Mouse (Mus musculus) intestine, embryonic 16.5 days (tissue): ENCODE measurements around the gene Ggct. TPM values are rescaled to one million over a fixed set of nuclear protein-coding genes. Genes with fewer than 3 reads are reported as not detected.
A peak's percentile ranks its signal among the peaks of the same experiment; 100 is the strongest.

Source experiments
- ATAC-seq: fragments of 200-750 bp; cut with Nextera tagmentation; 2 replicates; pipeline ENCODE4 v1.8.0; 2017; ENCODE audit warnings: moderate TSS enrichment, moderate library complexity
- H3K27ac ChIP-seq: fragments of 300-500 bp; sonication (generic); 2 replicates; pipeline ENCODE4 v1.5.1; 2014; ENCODE audit warnings: mild to moderate bottlenecking, low read length
- H3K27me3 ChIP-seq: fragments of 300-500 bp; sonication (generic); replicated peaks from 2 replicates; pipeline ENCODE4 v1.6.1; 2014; ENCODE audit warnings: low read length, control low read depth, mixed read lengths; ENCODE audit not compliant: control insufficient read depth, insufficient read depth
- H3K36me3 ChIP-seq: fragments of 300-500 bp; sonication (generic); 2 replicates; pipeline ENCODE4 v1.6.1; 2014; ENCODE audit warnings: low read length, control low read depth; ENCODE audit not compliant: control insufficient read depth, insufficient read depth
- H3K4me1 ChIP-seq: fragments of 300-500 bp; sonication (generic); 2 replicates; pipeline ENCODE4 v1.6.1; 2014; ENCODE audit warnings: low read length, control low read depth, mixed read lengths; ENCODE audit not compliant: control insufficient read depth, insufficient read depth
- H3K4me2 ChIP-seq: fragments of 300-500 bp; sonication (generic); 2 replicates; pipeline ENCODE4 v1.6.1; 2014; ENCODE audit warnings: low read depth, low read length, control low read depth
- H3K4me3 ChIP-seq: fragments of 300-500 bp; sonication (generic); 2 replicates; pipeline ENCODE4 v1.5.1; 2014; ENCODE audit warnings: mild to moderate bottlenecking, low read length
- H3K9ac ChIP-seq: fragments of 300-500 bp; sonication (generic); 2 replicates; pipeline ENCODE4 v1.6.1; 2014; ENCODE audit warnings: low read depth, low read length
- H3K9me3 ChIP-seq: fragments of 300-500 bp; sonication (generic); 2 replicates; pipeline ENCODE4 v1.6.1; 2016; ENCODE audit warnings: low read length, control low read depth; ENCODE audit not compliant: control insufficient read depth
- WGBS: fragments of 180-500 bp; shearing (Covaris S2); extraction: QIAGEN DNeasy Blood & Tissue Kit; methylation state at CpG from one replicate; pipeline ENCODE4 v1.1.7; 2014; 5-methylcytosine and 5-hydroxymethylcytosine counted together
- polyA plus RNA-seq: library from polyadenylated mRNA; unstranded; fragments of >200 nt; fragmentation: Nextera tagmentation; extraction: Ambion mirVana; gene quantifications from 2 replicates; pipeline ENCODE4 v1.2.1, GENCODE M21; 2015

Gene Ggct
- polyA plus RNA-seq, 1 experiment from 2014 or later, result 13.2 TPM

- Histone ChIP-seq H3K27me3 (no peaks in the 10 kb centered on the region), H3K4me1 (peaks cover 11% of the 10 kb centered on the region), H3K27ac (no peak overlapping the region), H3K9me3 (no peaks in the 10 kb centered on the region), H3K9ac (peak overlapping the region; percentile 30; the same call in 1 of the 2 replicates), H3K4me3 (no peak overlapping the region), H3K36me3 (no peaks in the 10 kb centered on the region), H3K4me2 (peak overlapping the region; percentile 31)
- peak; percentile 73 for ATAC-seq
- 30% methylated on average over 15 of the region's 15 CpGs for WGBS
These were observed 24.2 kb upstream of the Ggct start for GRCm38 (mm10) chr6:55016710-55017583.

GRCm38 (mm10) chr6:55016236-55016635, 23.5 kb upstream of the Ggct start:
- H3K9me3 ChIP-seq, result no peaks in the 10 kb centered on the region
- H3K4me3 ChIP-seq, result no peak overlapping the region
- 15% methylated on average over 5 of the region's 5 CpGs for WGBS
- peak; percentile 79 for ATAC-seq
- H3K9ac ChIP-seq, result peak overlapping the region; percentile 21; the same call in 1 of the 2 replicates
- H3K27me3 ChIP-seq, result no peaks in the 10 kb centered on the region
- no peaks in the 10 kb centered on the region for H3K36me3 ChIP-seq
- peaks cover 11% of the 10 kb centered on the region for H3K4me1 ChIP-seq
- no peak overlapping the region for H3K4me2 ChIP-seq
- H3K27ac ChIP-seq, result no peak overlapping the region

GRCm38 (mm10) chr6:55014184-55014583, 21.4 kb upstream of the Ggct start:
- Histone ChIP-seq H3K9ac (no peak overlapping the region), H3K9me3 (no peaks in the 10 kb centered on the region), H3K4me3 (no peak overlapping the region), H3K36me3 (no peaks in the 10 kb centered on the region), H3K4me2 (no peak overlapping the region), H3K27ac (no peak overlapping the region), H3K4me1 (peaks cover 11% of the 10 kb centered on the region), H3K27me3 (no peaks in the 10 kb centered on the region)
- no peak for ATAC-seq
- WGBS, result 90% methylated on average over 3 of the region's 3 CpGs

- WGBS, result 71% methylated on average over 7 of the region's 7 CpGs
- Histone ChIP-seq H3K9ac (no peak overlapping the region), H3K9me3 (no peaks in the 10 kb centered on the region), H3K4me2 (no peak overlapping the region), H3K4me1 (peaks cover 11% of the 10 kb centered on the region), H3K4me3 (no peak overlapping the region), H3K27ac (no peak overlapping the region), H3K36me3 (no peaks in the 10 kb centered on the region), H3K27me3 (no peaks in the 10 kb centered on the region)
- ATAC-seq, result no peak
These were observed 19.8 kb upstream of the Ggct start for GRCm38 (mm10) chr6:55012516-55012915.

GRCm38 (mm10) chr6:55010330-55011091, 17.8 kb upstream of the Ggct start:
- H3K4me3 ChIP-seq, result no peak overlapping the region
- H3K36me3 ChIP-seq, result no peaks in the 10 kb centered on the region
- 63% methylated on average over 4 of the region's 4 CpGs for WGBS
- H3K9me3 ChIP-seq, result no peaks in the 10 kb centered on the region
- H3K4me2 ChIP-seq, result no peak overlapping the region
- no peaks in the 10 kb centered on the region for H3K4me1 ChIP-seq
- no peaks in the 10 kb centered on the region for H3K27me3 ChIP-seq
- H3K9ac ChIP-seq, result no peak overlapping the region
- ATAC-seq, result peak; percentile 66
- H3K27ac ChIP-seq, result no peak overlapping the region

GRCm38 (mm10) chr6:55009391-55010230, 16.9 kb upstream of the Ggct start:
- Histone ChIP-seq H3K36me3 (no peaks in the 10 kb centered on the region), H3K27me3 (no peaks in the 10 kb centered on the region), H3K4me1 (no peaks in the 10 kb centered on the region), H3K27ac (no peak overlapping the region), H3K4me3 (no peak overlapping the region), H3K9me3 (no peaks in the 10 kb centered on the region), H3K4me2 (no peak overlapping the region), H3K9ac (no peak overlapping the region)
- 32% methylated on average over 16 of the region's 16 CpGs for WGBS
- peak; percentile 59 for ATAC-seq

- Histone ChIP-seq H3K9me3 (no peaks in the 10 kb centered on the region), H3K9ac (no peak overlapping the region), H3K4me1 (no peaks in the 10 kb centered on the region), H3K27me3 (no peaks in the 10 kb centered on the region), H3K4me2 (no peak overlapping the region), H3K27ac (no peak overlapping the region), H3K36me3 (no peaks in the 10 kb centered on the region), H3K4me3 (no peak overlapping the region)
- ATAC-seq, result no peak
- 93% methylated on average over 8 of the region's 8 CpGs for WGBS
These were observed 15.7 kb upstream of the Ggct start for GRCm38 (mm10) chr6:55008401-55008800.

- Histone ChIP-seq H3K4me3 (no peak overlapping the region), H3K9ac (no peak overlapping the region), H3K36me3 (no peaks in the 10 kb centered on the region), H3K4me1 (no peaks in the 10 kb centered on the region), H3K27me3 (no peaks in the 10 kb centered on the region), H3K4me2 (no peak overlapping the region), H3K9me3 (no peaks in the 10 kb centered on the region), H3K27ac (no peak overlapping the region)
- WGBS, result 65% methylated on average over 4 of the region's 4 CpGs
- no peak for ATAC-seq
These were observed 10.8 kb upstream of the Ggct start for GRCm38 (mm10) chr6:55003559-55003958.

GRCm38 (mm10) chr6:55002438-55002837, 9.7 kb upstream of the Ggct start:
- no peak overlapping the region for H3K4me2 ChIP-seq
- H3K9me3 ChIP-seq, result no peaks in the 10 kb centered on the region
- no peak overlapping the region for H3K27ac ChIP-seq
- no peaks in the 10 kb centered on the region for H3K27me3 ChIP-seq
- no peaks in the 10 kb centered on the region for H3K36me3 ChIP-seq
- no peak overlapping the region for H3K4me3 ChIP-seq
- ATAC-seq, result no peak
- WGBS, result 49% methylated on average over 4 of the region's 4 CpGs
- H3K4me1 ChIP-seq, result no peaks in the 10 kb centered on the region
- no peak overlapping the region for H3K9ac ChIP-seq
